Mouse (Mus musculus) ES-Bruce4 (cell line): ENCODE results near the gene Phex. TPM values are rescaled to one million over a fixed set of nuclear protein-coding genes. Genes with fewer than 3 reads are reported as not detected.

Experiments
- H3K27ac ChIP-seq: 2 replicates; pipeline ENCODE4 v1.5.1; 2012; ENCODE audit warnings: low read length, inconsistent platforms; ENCODE audit not compliant: insufficient read depth
- H3K27me3 ChIP-seq: 2 replicates; pipeline ENCODE4 v1.6.1; 2012; ENCODE audit warnings: mild to moderate bottlenecking, low read length, inconsistent platforms; ENCODE audit not compliant: control insufficient read depth, poor library complexity, insufficient read depth, severe bottlenecking
- H3K36me3 ChIP-seq: 2 replicates; pipeline ENCODE4 v1.6.1; 2012; ENCODE audit warnings: inconsistent platforms, mild to moderate bottlenecking, low read length, moderate library complexity; ENCODE audit not compliant: control insufficient read depth, poor library complexity, insufficient read depth, severe bottlenecking
- H3K4me1 ChIP-seq: one replicate; pipeline ENCODE4 v1.8.1; 2011; ENCODE audit warnings: low read length; ENCODE audit not compliant: control insufficient read depth, insufficient read depth
- H3K4me3 ChIP-seq: 2 replicates; pipeline ENCODE4 v1.5.1; 2011; ENCODE audit warnings: low read depth, mild to moderate bottlenecking, low read length
- H3K9ac ChIP-seq: 2 replicates; pipeline ENCODE4 v1.6.1; 2012; ENCODE audit warnings: low read depth, mild to moderate bottlenecking, inconsistent platforms; ENCODE audit not compliant: poor library complexity, severe bottlenecking
- H3K9me3 ChIP-seq: replicated peaks from 2 replicates; pipeline ENCODE4 v1.6.1; 2012; ENCODE audit warnings: mild to moderate bottlenecking, low read length, inconsistent platforms; ENCODE audit not compliant: control insufficient read depth, poor library complexity, insufficient read depth, severe bottlenecking
- CTCF ChIP-seq: IDR thresholded peaks from one replicate; pipeline ENCODE4 v1.8.1; 2011; ENCODE audit warnings: low read depth, low read length
- EP300 ChIP-seq: IDR thresholded peaks from 2 replicates; pipeline ENCODE4 v1.6.1; 2011; ENCODE audit warnings: low read depth, low read length; ENCODE audit not compliant: insufficient read depth
- POLR2A ChIP-seq: IDR thresholded peaks from one replicate; pipeline ENCODE4 v1.8.1; 2011; ENCODE audit warnings: low read length; ENCODE audit not compliant: insufficient read depth
- polyA plus RNA-seq: library from polyadenylated mRNA; stranded (reverse); fragments of >200 nt; gene quantifications from 2 replicates; pipeline ENCODE4 v1.2.4, GENCODE M21; 2011; ENCODE audit warnings: low read depth; ENCODE audit not compliant: missing spikeins, insufficient read depth, insufficient read length

The Phex gene
- polyA plus RNA-seq, 1 experiment = 0.39 TPM

DNA sequence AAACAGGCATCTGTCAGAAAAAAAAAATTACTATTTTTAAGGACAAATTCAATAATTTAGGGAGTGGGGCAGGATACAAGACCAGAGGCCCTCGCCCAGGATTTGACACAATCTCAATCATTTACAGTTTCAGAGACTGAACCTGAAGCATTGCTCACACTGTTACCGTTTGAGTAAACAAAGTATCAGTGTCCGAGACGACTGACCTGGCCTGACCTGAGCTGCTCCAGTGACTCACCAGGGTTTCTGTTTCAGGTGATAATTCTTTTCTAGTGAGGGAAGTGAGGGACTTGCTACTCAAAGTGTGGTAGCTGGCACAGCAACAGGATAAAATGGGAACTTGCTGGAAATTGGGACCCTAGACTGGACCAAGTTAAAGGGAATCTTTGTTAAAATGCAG lies 80.4 kb downstream of the Phex start:
- Histone ChIP-seq H3K27ac (no peak overlapping the region), H3K4me3 (no peak overlapping the region), H3K36me3 (no peaks in the 10 kb centered on the region), H3K9ac (no peak overlapping the region), H3K9me3 (no peaks in the 10 kb centered on the region), H3K27me3 (no peaks in the 10 kb centered on the region), H3K4me1 (no peaks in the 10 kb centered on the region)
- TF ChIP-seq CTCF (no peak), EP300 (no peak), POLR2A (no peak)

- H3K27me3 ChIP-seq = no peaks in the 10 kb centered on the region
- no peak overlapping the region for H3K4me3 ChIP-seq
- H3K9ac ChIP-seq = no peak overlapping the region
- no peaks in the 10 kb centered on the region for H3K36me3 ChIP-seq
- H3K4me1 ChIP-seq = no peaks in the 10 kb centered on the region
- TF ChIP-seq CTCF (no peak), POLR2A (no peak), EP300 (no peak)
- no peaks in the 10 kb centered on the region for H3K9me3 ChIP-seq
- no peak overlapping the region for H3K27ac ChIP-seq
These were observed 85.3 kb downstream of the Phex start for GRCm38 (mm10) chrX:157329821-157330220.

DNA sequence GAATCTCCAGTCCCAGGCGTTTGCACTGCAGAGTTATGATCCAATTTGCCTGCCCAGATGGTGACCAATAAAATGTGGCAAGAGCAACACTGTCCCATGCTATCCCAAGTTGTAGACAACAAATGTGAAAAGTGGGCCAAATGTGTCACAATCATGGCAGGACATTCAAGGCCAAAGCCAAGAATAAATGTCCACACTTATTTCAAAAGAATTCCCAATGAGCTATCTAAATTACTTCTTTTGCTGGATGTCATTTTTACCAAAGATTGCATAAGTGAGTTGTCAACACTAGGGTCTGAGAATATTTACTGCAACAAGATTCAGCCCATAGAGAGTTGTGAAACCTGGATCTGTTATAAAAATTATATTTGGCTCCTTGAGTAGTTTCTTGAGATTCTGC lies 86.7 kb downstream of the Phex start:
- no peak overlapping the region for H3K27ac ChIP-seq
- no peak overlapping the region for H3K4me3 ChIP-seq
- H3K4me1 ChIP-seq = no peaks in the 10 kb centered on the region
- no peaks in the 10 kb centered on the region for H3K9me3 ChIP-seq
- no peaks in the 10 kb centered on the region for H3K36me3 ChIP-seq
- TF ChIP-seq EP300 = no peak
- no peak for TF ChIP-seq CTCF
- TF ChIP-seq POLR2A = no peak
- no peak overlapping the region for H3K9ac ChIP-seq
- H3K27me3 ChIP-seq = no peaks in the 10 kb centered on the region

- H3K4me1 ChIP-seq = no peaks in the 10 kb centered on the region
- no peaks in the 10 kb centered on the region for H3K36me3 ChIP-seq
- H3K4me3 ChIP-seq = no peak overlapping the region
- no peak overlapping the region for H3K27ac ChIP-seq
- no peaks in the 10 kb centered on the region for H3K9me3 ChIP-seq
- TF ChIP-seq CTCF (no peak), POLR2A (no peak), EP300 (no peak)
- no peaks in the 10 kb centered on the region for H3K27me3 ChIP-seq
- no peak overlapping the region for H3K9ac ChIP-seq
These were observed 87.4 kb downstream of the Phex start for GRCm38 (mm10) chrX:157327756-157328155.

GRCm38 (mm10) chrX:157324396-157324795 lies 90.7 kb downstream of the Phex start:
- no peaks in the 10 kb centered on the region for H3K4me1 ChIP-seq
- no peaks in the 10 kb centered on the region for H3K27me3 ChIP-seq
- no peaks in the 10 kb centered on the region for H3K36me3 ChIP-seq
- H3K9ac ChIP-seq = no peak overlapping the region
- H3K9me3 ChIP-seq = no peaks in the 10 kb centered on the region
- TF ChIP-seq EP300 (no peak), CTCF (no peak), POLR2A (no peak)
- no peak overlapping the region for H3K4me3 ChIP-seq
- H3K27ac ChIP-seq = no peak overlapping the region

GRCm38 (mm10) chrX:157310331-157310730 lies 104.8 kb downstream of the Phex start:
- TF ChIP-seq POLR2A (no peak), EP300 (no peak), CTCF (no peak)
- Histone ChIP-seq H3K36me3 (no peaks in the 10 kb centered on the region), H3K9ac (no peak overlapping the region), H3K9me3 (no peaks in the 10 kb centered on the region), H3K27ac (no peak overlapping the region), H3K4me3 (no peak overlapping the region), H3K4me1 (no peaks in the 10 kb centered on the region), H3K27me3 (no peaks in the 10 kb centered on the region)
